Mouse (Mus musculus): ENCODE results near the gene E130116L18Rik.

DNA sequence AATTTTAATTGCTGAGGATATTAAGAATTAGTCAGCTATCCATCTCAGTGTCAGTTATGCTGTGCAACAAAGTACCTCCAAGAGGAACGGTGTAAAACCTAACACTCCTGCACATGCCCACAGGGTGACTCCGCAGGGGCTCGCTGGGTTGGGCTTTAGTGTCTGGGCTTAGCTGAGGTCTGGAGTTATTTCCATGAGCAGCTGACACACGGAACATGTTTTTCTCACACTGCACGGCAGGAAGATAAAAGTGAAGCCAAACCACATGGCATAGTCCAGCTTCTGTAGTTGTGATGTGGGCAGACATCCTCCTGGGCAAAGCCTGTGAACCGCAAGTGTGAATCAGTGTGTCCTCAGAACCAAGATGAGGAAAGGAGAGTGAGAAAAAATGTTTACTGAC is 7.9 kb downstream of the E130116L18Rik start:
- no peak for TF ChIP-seq GATA1 (IDR thresholded peaks at IDR 0.05; ENCODE audit: low read length)
- no peak for TF ChIP-seq TAL1 (IDR thresholded peaks at IDR 0.05; ENCODE audit: low read length)
